Mouse (Mus musculus) midbrain, embryonic 16.5 days (tissue): ENCODE measurements around the gene Gimap1. TPM values are rescaled to one million over a fixed set of nuclear protein-coding genes. Genes with fewer than 3 reads are reported as not detected.

Experiments used
- ATAC-seq: fragments of 200-750 bp; cut with Nextera tagmentation; 2 replicates; pipeline ENCODE4 v1.8.0; 2017; ENCODE audit warnings: moderate TSS enrichment
- H3K27ac ChIP-seq: fragments of 300-500 bp; sonication (generic); 2 replicates; pipeline ENCODE4 v1.5.1; 2014; ENCODE audit warnings: mild to moderate bottlenecking, low read length, mixed read lengths
- H3K27me3 ChIP-seq: fragments of 300-500 bp; sonication (generic); 2 replicates; pipeline ENCODE4 v1.6.1; 2014; ENCODE audit warnings: low read depth, low read length, mixed read lengths; ENCODE audit not compliant: control insufficient read depth, insufficient read depth
- H3K36me3 ChIP-seq: fragments of 300-500 bp; sonication (generic); 2 replicates; pipeline ENCODE4 v1.6.1; 2014; ENCODE audit warnings: mild to moderate bottlenecking, low read length, moderate library complexity, mixed read lengths; ENCODE audit not compliant: control insufficient read depth, insufficient read depth
- H3K4me1 ChIP-seq: fragments of 300-500 bp; sonication (generic); 2 replicates; pipeline ENCODE4 v1.6.1; 2014; ENCODE audit warnings: mild to moderate bottlenecking, low read length, mixed read lengths; ENCODE audit not compliant: control insufficient read depth, insufficient read depth
- H3K4me2 ChIP-seq: fragments of 300-500 bp; sonication (generic); 2 replicates; pipeline ENCODE4 v1.6.1; 2014; ENCODE audit warnings: mild to moderate bottlenecking, low read length, mixed read lengths
- H3K4me3 ChIP-seq: fragments of 300-500 bp; sonication (generic); 2 replicates; pipeline ENCODE4 v1.5.1; 2014; ENCODE audit warnings: low read depth, mild to moderate bottlenecking, low read length, moderate library complexity, mixed read lengths
- H3K9ac ChIP-seq: fragments of 300-500 bp; sonication (generic); 2 replicates; pipeline ENCODE4 v1.6.1; 2014; ENCODE audit warnings: low read depth, low read length, mixed read lengths
- H3K9me3 ChIP-seq: fragments of 300-500 bp; sonication (generic); replicated peaks from 2 replicates; pipeline ENCODE4 v1.6.1; 2014; ENCODE audit warnings: mild to moderate bottlenecking, low read length, mixed read lengths; ENCODE audit not compliant: control insufficient read depth, poor library complexity, severe bottlenecking
- WGBS: fragments of 180-500 bp; shearing (Covaris S2); extraction: QIAGEN DNeasy Blood & Tissue Kit; methylation state at CpG from one replicate; pipeline ENCODE4 v1.1.7; 2014; 5-methylcytosine and 5-hydroxymethylcytosine counted together
- polyA plus RNA-seq: library from polyadenylated mRNA; unstranded; fragments of >200 nt; fragmentation: Nextera tagmentation; extraction: Ambion mirVana; gene quantifications from 2 replicates; pipeline ENCODE4 v1.2.1, GENCODE M21; 2015

Gimap1 gene
- polyA plus RNA-seq, 1 experiment from 2014 or later = 5.4 TPM

GRCm38 (mm10) chr6:48702146-48702545 lies 36.7 kb upstream of the Gimap1 start:
- Histone ChIP-seq H3K9me3 (no peaks in the 10 kb centered on the region), H3K9ac (no peak overlapping the region), H3K27ac (no peak overlapping the region), H3K4me1 (no peaks in the 10 kb centered on the region), H3K4me2 (no peak overlapping the region), H3K27me3 (no peaks in the 10 kb centered on the region), H3K4me3 (no peak overlapping the region), H3K36me3 (no peaks in the 10 kb centered on the region)
- ATAC-seq = no peak
- 90% methylated on average over 7 of the region's 7 CpGs for WGBS

- WGBS = 69% methylated on average over 5 of the region's 5 CpGs
Observed at GRCm38 (mm10) chr6:48702601-48703000, 36.3 kb upstream of the Gimap1 start.

GRCm38 (mm10) chr6:48704146-48704545 lies 34.7 kb upstream of the Gimap1 start:
- Histone ChIP-seq H3K4me3 (no peak overlapping the region), H3K27me3 (no peaks in the 10 kb centered on the region), H3K9ac (no peak overlapping the region), H3K27ac (no peak overlapping the region), H3K36me3 (no peaks in the 10 kb centered on the region), H3K4me2 (no peak overlapping the region), H3K9me3 (no peaks in the 10 kb centered on the region), H3K4me1 (no peaks in the 10 kb centered on the region)
- ATAC-seq = no peak

More at GRCm38 (mm10) chr6:48702601-48703000, 36.3 kb upstream of the Gimap1 start:
- no peaks in the 10 kb centered on the region for H3K4me1 ChIP-seq
- H3K36me3 ChIP-seq = no peaks in the 10 kb centered on the region
- no peak overlapping the region for H3K9ac ChIP-seq
- no peaks in the 10 kb centered on the region for H3K27me3 ChIP-seq
- no peak overlapping the region for H3K4me3 ChIP-seq
- H3K9me3 ChIP-seq = no peaks in the 10 kb centered on the region
- ATAC-seq = no peak
- H3K4me2 ChIP-seq = no peak overlapping the region
- H3K27ac ChIP-seq = no peak overlapping the region

- Histone ChIP-seq H3K4me3 (no peak overlapping the region), H3K36me3 (no peaks in the 10 kb centered on the region), H3K4me1 (no peaks in the 10 kb centered on the region), H3K4me2 (no peak overlapping the region), H3K9ac (no peak overlapping the region), H3K27ac (no peak overlapping the region), H3K27me3 (no peaks in the 10 kb centered on the region), H3K9me3 (no peaks in the 10 kb centered on the region)
- whole genome bisulfite sequencing = 39% methylated on average over 3 of the region's 3 CpGs
- ATAC-seq = no peak
Observed at GRCm38 (mm10) chr6:48706130-48706529, 32.7 kb upstream of the Gimap1 start.

- Histone ChIP-seq H3K27me3 (no peaks in the 10 kb centered on the region), H3K4me3 (no peak within 1 kb of the TSS), H3K9me3 (no peaks in the 10 kb centered on the region), H3K9ac (no peak within 1 kb of the TSS), H3K4me2 (no peak within 1 kb of the TSS), H3K36me3 (no peaks in the 10 kb centered on the region), H3K27ac (no peak within 1 kb of the TSS), H3K4me1 (no peaks in the 10 kb centered on the region)
- 54% methylated on average over 2 of the region's 2 CpGs for WGBS
- no peak for ATAC-seq
Observed at GRCm38 (mm10) chr6:48718455-48718854, 20.4 kb upstream of the Gimap1 start, which contains the start of the genes Gm28053 and Gimap7. TSS of gene Gm28053 (plus strand) at chr6:48718607. TSS of gene Gimap7 (plus strand) at chr6:48718621.

- Histone ChIP-seq H3K36me3 (no peaks in the 10 kb centered on the region), H3K4me3 (no peak overlapping the region), H3K9me3 (no peaks in the 10 kb centered on the region), H3K4me2 (no peak overlapping the region), H3K9ac (no peak overlapping the region), H3K27me3 (no peaks in the 10 kb centered on the region), H3K4me1 (peaks cover 1% of the 10 kb centered on the region; the same call in 1 of the 2 replicates), H3K27ac (no peak overlapping the region)
- 82% methylated on average over 4 of the region's 4 CpGs for WGBS
- ATAC-seq = no peak
Observed at GRCm38 (mm10) chr6:48720326-48720725, 18.5 kb upstream of the Gimap1 start.

- Histone ChIP-seq H3K27me3 (no peaks in the 10 kb centered on the region), H3K4me2 (no peak overlapping the region), H3K36me3 (no peaks in the 10 kb centered on the region), H3K4me3 (no peak overlapping the region), H3K9ac (no peak overlapping the region), H3K27ac (no peak overlapping the region), H3K4me1 (peaks cover 5% of the 10 kb centered on the region; the same call in 1 of the 2 replicates), H3K9me3 (no peaks in the 10 kb centered on the region)
- ATAC-seq = no peak
- WGBS = 87% methylated on average over 8 of the region's 8 CpGs
Observed at GRCm38 (mm10) chr6:48723468-48723867, 15.4 kb upstream of the Gimap1 start.

- Histone ChIP-seq H3K9ac (no peak overlapping the region), H3K36me3 (no peaks in the 10 kb centered on the region)
- peak; percentile 64; the same call in 1 of the 2 replicates for ATAC-seq
Observed at GRCm38 (mm10) chr6:48725476-48725875, 13.4 kb upstream of the Gimap1 start.

GRCm38 (mm10) chr6:48727761-48728160 lies 11.1 kb upstream of the Gimap1 start:
- Histone ChIP-seq H3K9ac (no peak overlapping the region), H3K9me3 (no peaks in the 10 kb centered on the region), H3K36me3 (no peaks in the 10 kb centered on the region), H3K27me3 (no peaks in the 10 kb centered on the region), H3K4me3 (no peak overlapping the region), H3K4me2 (no peak overlapping the region), H3K27ac (no peak overlapping the region), H3K4me1 (peaks cover 5% of the 10 kb centered on the region; the same call in 1 of the 2 replicates)
- 97% methylated on average over 5 of the region's 5 CpGs for WGBS
- no peak for ATAC-seq

More at GRCm38 (mm10) chr6:48725476-48725875, 13.4 kb upstream of the Gimap1 start:
- no peaks in the 10 kb centered on the region for H3K9me3 ChIP-seq
- H3K27ac ChIP-seq = no peak overlapping the region
- H3K4me3 ChIP-seq = no peak overlapping the region
- H3K4me2 ChIP-seq = no peak overlapping the region
- H3K4me1 ChIP-seq = peaks cover 5% of the 10 kb centered on the region; the same call in 1 of the 2 replicates
- H3K27me3 ChIP-seq = no peaks in the 10 kb centered on the region
- WGBS = 0% methylated on average over 1 of the region's 1 CpGs
